Mouse (Mus musculus) hindbrain, embryonic 11.5 days (tissue): Measurements from ENCODE around the gene Olfr5. TPM values are rescaled to one million over a fixed set of nuclear protein-coding genes. Genes with fewer than 3 reads are reported as not detected.
A peak's percentile ranks its signal among the peaks of the same experiment; 100 is the strongest.

Experiments used
- ATAC-seq: fragments of 200-750 bp; cut with Nextera tagmentation; 2 replicates; pipeline ENCODE4 v1.8.0; 2017; ENCODE audit warnings: mild to moderate bottlenecking, moderate TSS enrichment, moderate library complexity; ENCODE audit not compliant: low FRiP score
- DNase-seq: peaks from one replicate; pipeline ENCODE4 v3.0.0-alpha.2; 2015; ENCODE audit warnings: low spot score
- H3K27ac ChIP-seq: fragments of 300-500 bp; sonication (generic); 2 replicates; pipeline ENCODE4 v1.5.1; 2014; ENCODE audit warnings: mild to moderate bottlenecking, low read depth, low read length
- H3K27me3 ChIP-seq: fragments of 300-500 bp; sonication (generic); 2 replicates; pipeline ENCODE4 v1.6.1; 2014; ENCODE audit warnings: mild to moderate bottlenecking, low read length, moderate library complexity, mixed read lengths; ENCODE audit not compliant: control insufficient read depth, insufficient read depth
- H3K36me3 ChIP-seq: fragments of 300-500 bp; sonication (generic); 2 replicates; pipeline ENCODE4 v1.6.1; 2014; ENCODE audit warnings: mild to moderate bottlenecking, low read length, moderate library complexity, mixed read lengths; ENCODE audit not compliant: control insufficient read depth, insufficient read depth
- H3K4me1 ChIP-seq: fragments of 300-500 bp; sonication (generic); replicated peaks from 2 replicates; pipeline ENCODE4 v1.6.1; 2014; ENCODE audit warnings: low read length, mixed read lengths; ENCODE audit not compliant: control insufficient read depth, insufficient read depth
- H3K4me2 ChIP-seq: fragments of 300-500 bp; sonication (generic); replicated peaks from 2 replicates; pipeline ENCODE4 v1.6.1; 2014; ENCODE audit warnings: mild to moderate bottlenecking, low read depth, low read length
- H3K4me3 ChIP-seq: fragments of 300-500 bp; sonication (generic); 2 replicates; pipeline ENCODE4 v1.5.1; 2014; ENCODE audit warnings: low read depth, low read length
- H3K9ac ChIP-seq: fragments of 300-500 bp; sonication (generic); 2 replicates; pipeline ENCODE4 v1.6.1; 2014; ENCODE audit warnings: low read depth, low read length
- H3K9me3 ChIP-seq: fragments of 300-500 bp; sonication (generic); 2 replicates; pipeline ENCODE4 v1.6.1; 2016; ENCODE audit warnings: low read length; ENCODE audit not compliant: control insufficient read depth
- WGBS: fragments of 180-500 bp; shearing (Covaris S2); extraction: QIAGEN DNeasy Blood & Tissue Kit; methylation state at CpG from one replicate; pipeline ENCODE4 v1.1.7; 2014; 5-methylcytosine and 5-hydroxymethylcytosine counted together
- polyA plus RNA-seq: library from polyadenylated mRNA; unstranded; fragments of >200 nt; fragmentation: Nextera tagmentation; extraction: Ambion mirVana; gene quantifications from 2 replicates; pipeline ENCODE4 v1.2.1, GENCODE M21; 2014

Gene Olfr5
- polyA plus RNA-seq, 1 experiment from 2014 or later, result not detected

- no peaks in the 10 kb centered on the region for H3K27me3 ChIP-seq
- DNase-seq, result no peak
- H3K9ac ChIP-seq, result no peak overlapping the region
- ATAC-seq, result no peak
- 44% methylated on average over 3 of the region's 3 CpGs for WGBS
- no peak overlapping the region for H3K4me2 ChIP-seq
- H3K36me3 ChIP-seq, result no peaks in the 10 kb centered on the region
- H3K9me3 ChIP-seq, result no peaks in the 10 kb centered on the region
- no peak overlapping the region for H3K4me3 ChIP-seq
- no peaks in the 10 kb centered on the region for H3K4me1 ChIP-seq
- no peak overlapping the region for H3K27ac ChIP-seq
Measured at GRCm38 (mm10) chr7:6456399-6456798, 30.3 kb downstream of the Olfr5 start.

DNA sequence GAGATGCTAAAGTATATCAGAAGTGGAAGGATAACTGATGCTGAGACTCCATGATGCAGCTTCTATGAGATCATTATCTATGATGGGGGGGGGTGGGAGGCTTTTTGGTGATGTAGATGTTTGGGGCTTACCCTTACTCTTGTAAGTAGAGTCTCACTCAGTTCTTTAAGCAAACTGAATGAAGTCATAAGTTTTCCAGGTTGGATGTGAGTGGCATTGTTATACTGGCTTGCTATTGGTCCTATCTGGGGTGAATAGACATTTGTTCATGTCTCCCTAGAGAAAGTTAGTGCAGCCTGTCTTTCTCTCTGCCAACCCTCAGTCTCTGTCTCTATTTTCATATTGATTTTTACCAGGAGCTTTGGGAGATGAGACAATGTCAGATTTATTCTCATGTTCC is 30.9 kb downstream of the Olfr5 start, which contains the start of gene Olfr1336:
Gene Olfr1336, plus strand, starts transcription at position 301 of the 400 bp plus-strand sequence.
- H3K27ac ChIP-seq, result no peak within 1 kb of the TSS
- H3K9me3 ChIP-seq, result no peaks in the 10 kb centered on the region
- ATAC-seq, result no peak
- H3K4me3 ChIP-seq, result no peak within 1 kb of the TSS
- no peaks in the 10 kb centered on the region for H3K36me3 ChIP-seq
- H3K9ac ChIP-seq, result no peak within 1 kb of the TSS
- H3K4me1 ChIP-seq, result no peaks in the 10 kb centered on the region
- no peaks in the 10 kb centered on the region for H3K27me3 ChIP-seq
- no peak for DNase-seq
- no peak within 1 kb of the TSS for H3K4me2 ChIP-seq

DNA sequence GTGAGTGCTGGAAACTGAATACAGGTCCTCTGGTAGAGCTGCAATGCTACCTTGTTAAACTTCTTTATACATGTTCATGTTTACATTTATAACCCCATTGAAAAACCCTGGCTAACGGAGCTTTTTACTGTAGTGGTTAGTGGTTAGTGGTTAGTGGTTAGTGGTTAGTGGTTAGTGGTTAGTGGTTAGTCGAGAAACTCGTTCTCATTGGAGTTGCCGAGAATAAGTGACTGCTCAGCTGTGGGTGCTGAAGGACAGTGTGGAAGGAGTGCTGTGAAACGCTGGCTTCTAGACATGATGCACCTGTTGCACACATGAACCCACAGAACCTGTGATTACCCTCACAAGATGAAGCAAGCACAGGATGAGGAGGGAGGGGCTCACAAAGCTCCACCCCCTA is 39.0 kb downstream of the Olfr5 start:
- Histone ChIP-seq H3K27me3 (no peaks in the 10 kb centered on the region), H3K9ac (no peak overlapping the region), H3K9me3 (no peaks in the 10 kb centered on the region), H3K27ac (no peak overlapping the region), H3K4me3 (no peak overlapping the region), H3K4me1 (no peaks in the 10 kb centered on the region), H3K4me2 (no peak overlapping the region), H3K36me3 (no peaks in the 10 kb centered on the region)
- 87% methylated on average over 5 of the region's 5 CpGs for WGBS
- ATAC-seq (no peak), DNase-seq (no peak)

DNA sequence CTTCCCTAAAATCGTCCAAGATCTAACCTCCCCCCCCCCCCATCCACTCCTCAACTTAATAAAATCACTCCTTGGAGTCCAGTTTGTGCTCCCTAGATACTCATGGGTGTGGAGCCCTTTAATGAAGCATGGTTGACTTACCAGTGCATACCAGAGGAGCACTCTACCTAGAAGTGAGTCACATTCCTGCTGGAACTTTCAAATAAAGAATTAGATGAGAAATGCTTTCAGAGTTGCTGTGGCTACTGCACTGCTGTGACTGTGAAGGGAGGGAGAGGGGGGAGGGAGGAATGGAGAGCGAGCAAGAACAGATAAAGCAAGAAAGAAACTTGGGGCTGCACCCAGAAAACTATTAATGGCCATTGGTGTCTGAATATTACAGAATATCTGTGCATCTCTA is 45.6 kb downstream of the Olfr5 start:
- H3K9ac ChIP-seq, result no peak overlapping the region
- H3K36me3 ChIP-seq, result no peaks in the 10 kb centered on the region
- WGBS, result 59% methylated on average over 2 of the region's 2 CpGs
- DNase-seq (no peak), ATAC-seq (no peak)
- no peak overlapping the region for H3K4me3 ChIP-seq
- H3K27ac ChIP-seq, result no peak overlapping the region
- no peak overlapping the region for H3K4me2 ChIP-seq
- no peaks in the 10 kb centered on the region for H3K4me1 ChIP-seq
- H3K9me3 ChIP-seq, result no peaks in the 10 kb centered on the region
- no peaks in the 10 kb centered on the region for H3K27me3 ChIP-seq

DNA sequence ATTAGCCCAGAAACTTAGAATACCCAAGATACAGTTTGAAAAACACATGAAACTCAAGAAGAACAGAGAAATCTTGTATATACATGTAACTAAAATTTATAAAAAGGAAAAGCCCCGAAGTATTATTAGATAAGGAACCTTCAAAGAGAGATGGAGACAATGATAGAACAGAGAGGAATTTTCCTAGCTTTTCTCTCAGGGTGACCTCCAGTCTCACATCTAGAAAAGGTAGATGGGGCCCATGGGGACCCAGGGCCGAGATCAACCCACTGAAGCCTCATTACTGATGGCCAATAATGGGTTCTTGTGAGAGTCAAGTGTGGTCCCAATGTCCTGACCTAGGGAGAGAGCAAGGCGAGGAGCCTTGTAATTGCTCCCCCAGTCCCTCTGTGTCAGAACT is 48.4 kb downstream of the Olfr5 start, which contains the start of gene Olfr1344:
Gene Olfr1344, plus strand, starts transcription at position 301 of the 400 bp plus-strand sequence.
- Histone ChIP-seq H3K4me3 (no peak within 1 kb of the TSS), H3K27me3 (no peaks in the 10 kb centered on the region), H3K36me3 (no peaks in the 10 kb centered on the region), H3K27ac (no peak within 1 kb of the TSS), H3K4me1 (no peaks in the 10 kb centered on the region; the same call in 1 of the 2 replicates), H3K9me3 (no peaks in the 10 kb centered on the region), H3K9ac (no peak within 1 kb of the TSS), H3K4me2 (no peak within 1 kb of the TSS)
- 82% methylated on average over 3 of the region's 3 CpGs for WGBS
- no peak for ATAC-seq
- DNase-seq, result no peak

DNA sequence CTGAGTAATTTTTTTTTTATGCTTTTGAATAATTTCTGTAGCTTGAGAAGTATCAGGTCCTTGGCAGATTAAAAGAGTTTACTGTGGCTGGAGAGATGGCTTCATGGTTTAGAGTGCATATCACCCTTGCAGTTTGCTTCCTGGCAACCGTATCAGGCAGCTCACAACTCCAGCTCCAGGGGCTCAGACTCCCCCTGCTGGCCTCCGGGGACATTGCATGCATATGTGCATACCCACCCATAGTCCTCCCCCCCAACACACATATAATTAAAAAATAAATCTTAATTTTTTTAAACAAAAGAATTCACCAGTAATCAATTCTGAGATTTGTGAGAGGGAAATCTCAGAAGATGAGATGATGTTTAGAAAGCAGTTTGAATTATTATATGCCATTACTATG is 56.4 kb downstream of the Olfr5 start:
- no peak overlapping the region for H3K4me2 ChIP-seq
- 48% methylated on average over 2 of the region's 2 CpGs for WGBS
- no peaks in the 10 kb centered on the region for H3K27me3 ChIP-seq
- H3K4me3 ChIP-seq, result no peak overlapping the region
- H3K27ac ChIP-seq, result no peak overlapping the region
- ATAC-seq, result no peak
- H3K9ac ChIP-seq, result no peak overlapping the region
- no peaks in the 10 kb centered on the region for H3K9me3 ChIP-seq
- peak; percentile 58 for DNase-seq
- no peaks in the 10 kb centered on the region for H3K36me3 ChIP-seq
- no peaks in the 10 kb centered on the region; the same call in 1 of the 2 replicates for H3K4me1 ChIP-seq

GRCm38 (mm10) chr7:6429381-6429780 is 57.4 kb downstream of the Olfr5 start:
- H3K4me1 ChIP-seq, result no peaks in the 10 kb centered on the region
- H3K27ac ChIP-seq, result no peak overlapping the region
- H3K27me3 ChIP-seq, result no peaks in the 10 kb centered on the region
- no peaks in the 10 kb centered on the region for H3K9me3 ChIP-seq
- WGBS, result 90% methylated on average over 3 of the region's 3 CpGs
- no peaks in the 10 kb centered on the region for H3K36me3 ChIP-seq
- no peak overlapping the region for H3K4me2 ChIP-seq
- no peak overlapping the region for H3K9ac ChIP-seq
- no peak for DNase-seq
- H3K4me3 ChIP-seq, result no peak overlapping the region
- no peak for ATAC-seq

Other genes with a start within 250 kb of the Olfr5 start
- gene Epp13, start 234.2 kb downstream of the Olfr5 start, polyA plus RNA-seq, result not detected in 2 replicates
- 15.1 and 16.5 TPM in 2 replicates for gene Zfp667, start 200.4 kb downstream of the Olfr5 start, polyA plus RNA-seq
- gene Zfp583, start 155.7 kb downstream of the Olfr5 start, polyA plus RNA-seq, result 8.5 and 10.3 TPM in 2 replicates
- 2.5 and 3.7 TPM in 2 replicates for gene Gm3854, start 143.2 kb downstream of the Olfr5 start, polyA plus RNA-seq
- gene Zfp78, start 123.7 kb downstream of the Olfr5 start, polyA plus RNA-seq, result 3.4 and 3.5 TPM in 2 replicates
- gene Zfp28, start 103.6 kb downstream of the Olfr5 start, polyA plus RNA-seq, result 14.2 and 15.3 TPM in 2 replicates
- gene Smim17, start 88.2 kb downstream of the Olfr5 start, polyA plus RNA-seq, result 0.76 and 0.78 TPM in 2 replicates
- gene Gm20715, start 76.7 kb downstream of the Olfr5 start, polyA plus RNA-seq, result not detected in 2 replicates
- gene Olfr1344, start 48.3 kb downstream of the Olfr5 start, polyA plus RNA-seq, result not detected in 2 replicates
- 0.03 TPM in 1 of 2 replicates, not detected in the other for gene Olfr1336, start 30.8 kb downstream of the Olfr5 start, polyA plus RNA-seq
- gene Olfr1346, start 19.8 kb downstream of the Olfr5 start, polyA plus RNA-seq, result not detected in 2 replicates
- not detected in 2 replicates for gene Olfr1347, start 12.8 kb upstream of the Olfr5 start, polyA plus RNA-seq
- not detected in 2 replicates for gene Olfr1348, start 21.8 kb upstream of the Olfr5 start, polyA plus RNA-seq
- gene Olfr1349, start 36.0 kb upstream of the Olfr5 start, polyA plus RNA-seq, result not detected in 2 replicates
- not detected in 2 replicates for gene Olfr1350, start 77.9 kb upstream of the Olfr5 start, polyA plus RNA-seq
- gene Zim1, start 209.5 kb upstream of the Olfr5 start, polyA plus RNA-seq, result 2.1 and 2.6 TPM in 2 replicates
- gene Peg3, start 243.5 kb upstream of the Olfr5 start, polyA plus RNA-seq, result 112 and 126 TPM in 2 replicates
- gene Usp29, start 243.6 kb upstream of the Olfr5 start, polyA plus RNA-seq, result 12.4 and 15.1 TPM in 2 replicates